Mouse (Mus musculus) neural tube, embryonic 11.5 days (tissue): Measurements from ENCODE around the gene Pde4a. TPM values are rescaled to one million over a fixed set of nuclear protein-coding genes. Genes with fewer than 3 reads are reported as not detected.

ENCODE experiments used
- ATAC-seq: fragments of 200-750 bp; cut with Nextera tagmentation; 2 replicates; pipeline ENCODE4 v1.8.0; 2017; ENCODE audit warnings: moderate number of reproducible peaks, mild to moderate bottlenecking, moderate TSS enrichment, moderate library complexity; ENCODE audit not compliant: insufficient read depth, low FRiP score, low TSS enrichment
- DNase-seq: peaks from one replicate; pipeline ENCODE4 v3.0.0-alpha.2; 2015; ENCODE audit warnings: low spot score
- H3K27ac ChIP-seq: fragments of 300-500 bp; sonication (generic); 2 replicates; pipeline ENCODE4 v1.5.1; 2014; ENCODE audit warnings: low read depth, mild to moderate bottlenecking, low read length
- H3K27me3 ChIP-seq: fragments of 300-500 bp; sonication (generic); 2 replicates; pipeline ENCODE4 v1.6.1; 2014; ENCODE audit warnings: mild to moderate bottlenecking, low read length, mixed read lengths; ENCODE audit not compliant: control insufficient read depth, insufficient read depth
- H3K36me3 ChIP-seq: fragments of 300-500 bp; sonication (generic); 2 replicates; pipeline ENCODE4 v1.6.1; 2014; ENCODE audit warnings: mild to moderate bottlenecking, low read length, moderate library complexity, mixed read lengths; ENCODE audit not compliant: control insufficient read depth, insufficient read depth
- H3K4me1 ChIP-seq: fragments of 300-500 bp; sonication (generic); 2 replicates; pipeline ENCODE4 v1.6.1; 2014; ENCODE audit warnings: low read length, mixed read lengths; ENCODE audit not compliant: control insufficient read depth, insufficient read depth
- H3K4me2 ChIP-seq: fragments of 300-500 bp; sonication (generic); 2 replicates; pipeline ENCODE4 v1.6.1; 2014; ENCODE audit warnings: low read depth, mild to moderate bottlenecking, moderate library complexity
- H3K4me3 ChIP-seq: fragments of 300-500 bp; sonication (generic); 2 replicates; pipeline ENCODE4 v1.5.1; 2014; ENCODE audit warnings: low read depth, low read length
- H3K9ac ChIP-seq: fragments of 300-500 bp; sonication (generic); 2 replicates; pipeline ENCODE4 v1.6.1; 2014; ENCODE audit warnings: mild to moderate bottlenecking, low read length
- H3K9me3 ChIP-seq: fragments of 300-500 bp; sonication (generic); 2 replicates; pipeline ENCODE4 v1.6.1; 2016; ENCODE audit warnings: low read length; ENCODE audit not compliant: control insufficient read depth
- WGBS: fragments of 180-500 bp; shearing (Covaris S2); extraction: QIAGEN DNeasy Blood & Tissue Kit; methylation state at CpG from one replicate; pipeline ENCODE4 v1.1.7; 2014; 5-methylcytosine and 5-hydroxymethylcytosine counted together
- polyA plus RNA-seq: library from polyadenylated mRNA; unstranded; fragments of >200 nt; fragmentation: Nextera tagmentation; extraction: Ambion mirVana; gene quantifications from 2 replicates; pipeline ENCODE4 v1.2.1, GENCODE M21; 2014

Pde4a gene
- polyA plus RNA-seq, 1 experiment from 2014 or later: 7.5 TPM

DNA sequence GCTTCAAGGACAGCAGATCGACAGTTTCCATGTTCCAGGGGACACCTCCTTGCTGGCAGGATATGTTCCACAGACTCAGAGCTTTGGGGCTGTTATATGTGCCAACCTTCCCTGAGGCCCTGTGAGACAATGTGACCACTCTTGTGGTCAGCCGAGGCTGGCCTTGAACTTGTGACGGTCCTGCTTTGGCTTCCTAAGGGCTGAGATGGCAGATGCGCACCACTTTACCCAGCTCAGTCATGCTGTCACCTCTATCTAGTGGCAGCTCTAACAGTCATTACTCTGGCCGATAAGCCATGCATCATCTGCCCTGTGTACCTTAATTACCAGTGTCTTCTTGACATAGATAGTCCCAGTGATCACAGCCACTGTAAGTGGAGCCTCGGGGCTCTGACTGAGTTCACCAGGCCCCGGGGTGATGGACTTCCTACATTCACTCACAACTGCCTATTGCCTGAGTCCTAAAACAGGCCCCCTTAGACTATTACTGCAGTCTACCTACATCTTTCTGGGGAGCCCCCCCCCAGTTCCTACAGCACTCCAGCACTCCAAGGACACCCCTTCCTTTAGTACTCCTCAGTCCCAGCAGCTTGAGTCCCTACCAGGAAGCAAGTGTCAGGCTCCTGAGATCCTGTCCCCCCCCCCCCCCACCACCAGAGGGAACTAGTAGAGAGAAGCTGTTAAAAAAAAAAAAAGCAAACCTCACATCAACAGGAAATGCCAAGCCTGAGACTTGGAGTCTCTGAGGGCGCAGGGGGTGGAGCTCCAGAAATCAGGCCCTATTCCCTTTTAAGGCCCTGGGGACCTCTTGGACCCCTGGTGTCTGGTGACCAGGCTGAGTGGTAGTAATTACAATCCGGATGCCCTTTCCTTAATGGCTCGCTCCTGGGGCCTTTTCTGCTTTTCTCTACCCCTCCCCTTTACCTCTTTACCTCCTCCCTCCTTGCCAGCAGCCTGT lies 1.9 kb downstream of the Pde4a start:
- 56% methylated on average over 10 of the region's 10 CpGs for WGBS
- H3K4me2 ChIP-seq: peak overlapping the region; percentile 35
- peaks cover 12% of the 10 kb centered on the region for H3K4me1 ChIP-seq
- H3K27me3 ChIP-seq: peaks cover 45% of the 10 kb centered on the region
- H3K4me3 ChIP-seq: no peak overlapping the region
- H3K9me3 ChIP-seq: no peaks in the 10 kb centered on the region
- peak overlapping the region; percentile 26; the same call in 1 of the 2 replicates for H3K9ac ChIP-seq
- DNase-seq: peak; percentile 35
- no peak overlapping the region for H3K27ac ChIP-seq
- H3K36me3 ChIP-seq: no peaks in the 10 kb centered on the region
- no peak for ATAC-seq

- Histone ChIP-seq H3K9ac (peak overlapping the region; percentile 26; the same call in 1 of the 2 replicates), H3K27ac (no peak overlapping the region), H3K4me1 (peaks cover 12% of the 10 kb centered on the region), H3K27me3 (peaks cover 37% of the 10 kb centered on the region), H3K9me3 (no peaks in the 10 kb centered on the region), H3K4me2 (peak overlapping the region; percentile 35), H3K36me3 (no peaks in the 10 kb centered on the region), H3K4me3 (no peak overlapping the region; the same call in 1 of the 2 replicates)
- 8% methylated on average over 30 of the region's 30 CpGs for WGBS
- ATAC-seq (0 out of 2 replicates have a peak, but pooled peaks have one; percentile 52), DNase-seq (peak; percentile 80)
Observed at GRCm38 (mm10) chr9:21168161-21169123, 2.9 kb downstream of the Pde4a start.

- no peaks in the 10 kb centered on the region for H3K9me3 ChIP-seq
- H3K4me1 ChIP-seq: peaks cover 12% of the 10 kb centered on the region
- H3K36me3 ChIP-seq: no peaks in the 10 kb centered on the region
- WGBS: 33% methylated on average over 1 of the region's 1 CpGs
- no peak overlapping the region for H3K4me3 ChIP-seq
- H3K4me2 ChIP-seq: no peak overlapping the region
- ATAC-seq (0 out of 2 replicates have a peak, but pooled peaks have one; percentile 7), DNase-seq (no peak)
- no peak overlapping the region for H3K9ac ChIP-seq
- no peak overlapping the region for H3K27ac ChIP-seq
- H3K27me3 ChIP-seq: peaks cover 30% of the 10 kb centered on the region
Observed at GRCm38 (mm10) chr9:21169157-21169556, 3.6 kb downstream of the Pde4a start.

DNA sequence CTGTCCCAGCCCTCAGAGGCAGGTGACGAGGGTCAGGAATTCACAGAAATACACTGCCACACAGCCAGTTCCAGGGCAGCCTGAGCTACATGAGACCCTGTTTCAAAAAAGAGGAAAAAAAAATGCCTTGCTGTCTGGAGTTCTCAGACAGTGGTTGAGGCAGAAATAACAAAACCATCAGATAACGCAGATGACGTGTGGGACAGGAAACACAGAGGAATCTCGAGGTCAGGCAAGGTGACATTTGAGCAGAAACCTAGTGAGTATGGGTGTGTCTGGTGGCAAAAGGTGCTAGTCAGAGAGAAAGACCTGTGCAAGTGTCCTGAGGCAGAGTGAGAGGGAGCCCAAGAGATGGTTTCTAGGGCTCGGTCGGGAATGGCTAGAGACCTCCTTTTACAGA lies 6.8 kb downstream of the Pde4a start:
- DNase-seq (no peak), ATAC-seq (no peak)
- H3K27me3 ChIP-seq: no peaks in the 10 kb centered on the region
- H3K4me2 ChIP-seq: no peak overlapping the region
- no peaks in the 10 kb centered on the region for H3K36me3 ChIP-seq
- H3K4me1 ChIP-seq: peaks cover 6% of the 10 kb centered on the region; the same call in 1 of the 2 replicates
- WGBS: 83% methylated on average over 6 of the region's 6 CpGs
- no peaks in the 10 kb centered on the region for H3K9me3 ChIP-seq
- no peak overlapping the region for H3K4me3 ChIP-seq
- no peak overlapping the region for H3K27ac ChIP-seq
- no peak overlapping the region for H3K9ac ChIP-seq

DNA sequence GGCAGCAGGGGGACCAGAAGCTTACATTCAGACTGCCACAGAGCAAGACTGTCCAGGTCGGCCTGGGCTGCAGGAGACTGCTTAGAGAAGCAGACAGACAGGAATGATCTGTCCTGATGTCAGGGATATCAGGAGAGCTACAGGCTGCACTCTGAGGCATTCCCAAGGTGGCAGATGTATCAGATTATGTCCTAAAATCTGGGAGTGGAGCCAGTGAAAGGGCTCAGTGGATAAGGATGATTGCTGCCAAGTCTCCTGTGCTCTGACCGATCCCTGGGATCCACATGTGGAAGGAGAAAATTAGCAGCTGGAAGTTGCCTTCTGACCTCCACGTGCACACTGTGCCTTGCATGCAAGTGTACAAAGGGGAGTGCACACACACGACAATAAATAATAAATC lies 14.9 kb downstream of the Pde4a start:
- Histone ChIP-seq H3K9me3 (no peaks in the 10 kb centered on the region), H3K4me2 (no peak overlapping the region), H3K27me3 (peaks cover 20% of the 10 kb centered on the region), H3K4me1 (no peaks in the 10 kb centered on the region), H3K4me3 (no peak overlapping the region), H3K27ac (no peak overlapping the region), H3K36me3 (no peaks in the 10 kb centered on the region), H3K9ac (no peak overlapping the region)
- DNase-seq: no peak
- 64% methylated on average over 4 of the region's 4 CpGs for WGBS
- ATAC-seq: no peak

DNA sequence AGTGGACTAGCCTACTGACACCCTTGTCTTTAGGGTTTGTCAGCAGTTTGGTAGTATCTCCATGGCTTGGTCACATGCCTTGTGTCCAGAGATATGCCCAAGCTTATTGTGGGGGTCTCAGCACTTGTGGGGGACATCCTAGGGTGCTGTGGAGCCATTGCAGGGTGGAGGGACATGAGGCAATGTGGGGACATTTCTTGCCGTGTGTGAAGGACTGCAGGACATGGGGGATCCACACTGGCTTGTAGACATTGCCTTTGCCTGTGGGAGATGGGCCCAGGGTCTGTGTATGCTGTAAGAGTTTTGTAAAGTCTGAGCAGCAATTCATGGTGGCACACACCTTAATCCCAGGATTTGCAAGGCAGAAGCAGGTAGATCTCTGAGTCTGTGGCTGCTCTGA lies 15.3 kb downstream of the Pde4a start:
- no peaks in the 10 kb centered on the region for H3K4me1 ChIP-seq
- H3K4me3 ChIP-seq: no peak overlapping the region
- H3K27me3 ChIP-seq: peaks cover 20% of the 10 kb centered on the region
- no peaks in the 10 kb centered on the region for H3K9me3 ChIP-seq
- H3K4me2 ChIP-seq: no peak overlapping the region
- ATAC-seq: no peak
- 70% methylated on average over 1 of the region's 1 CpGs for WGBS
- H3K27ac ChIP-seq: no peak overlapping the region
- no peak overlapping the region for H3K9ac ChIP-seq
- no peak for DNase-seq
- no peaks in the 10 kb centered on the region for H3K36me3 ChIP-seq

- Histone ChIP-seq H3K9me3 (no peaks in the 10 kb centered on the region), H3K9ac (0 out of 2 replicates have a peak overlapping the region, but pooled peaks have one; percentile 18), H3K36me3 (no peaks in the 10 kb centered on the region), H3K4me2 (peak overlapping the region; percentile 31), H3K4me3 (peak overlapping the region; percentile 16; the same call in 1 of the 2 replicates), H3K4me1 (no peaks in the 10 kb centered on the region), H3K27ac (no peak overlapping the region), H3K27me3 (peaks cover 20% of the 10 kb centered on the region)
- ATAC-seq (no peak), DNase-seq (peak; percentile 40)
- 6% methylated on average over 47 of the region's 48 CpGs for WGBS
Observed at GRCm38 (mm10) chr9:21181421-21182220, 16.1 kb downstream of the Pde4a start.

- H3K4me2 ChIP-seq: no peak overlapping the region
- ATAC-seq: no peak
Observed at GRCm38 (mm10) chr9:21183421-21183820, 17.9 kb downstream of the Pde4a start.

More at GRCm38 (mm10) chr9:21183421-21183820, 17.9 kb downstream of the Pde4a start:
- no peaks in the 10 kb centered on the region for H3K9me3 ChIP-seq
- no peak overlapping the region for H3K9ac ChIP-seq
- peaks cover 20% of the 10 kb centered on the region for H3K27me3 ChIP-seq
- WGBS: 82% methylated on average over 6 of the region's 6 CpGs
- H3K4me1 ChIP-seq: no peaks in the 10 kb centered on the region
- no peak for DNase-seq
- no peaks in the 10 kb centered on the region for H3K36me3 ChIP-seq
- H3K27ac ChIP-seq: no peak overlapping the region
- H3K4me3 ChIP-seq: no peak overlapping the region
